Mouse (Mus musculus) CH12.LX (cell line): ENCODE measurements around the gene Rnase11. TPM values are rescaled to one million over a fixed set of nuclear protein-coding genes. Genes with fewer than 3 reads are reported as not detected.

Experiments
- DNase-seq: peaks from one replicate; pipeline ENCODE4 v3.0.0-alpha.2; 2013; ENCODE audit errors: extremely low read depth
- H3K27ac ChIP-seq: 2 replicates; pipeline ENCODE4 v1.5.1; 2012; ENCODE audit warnings: low read depth, mild to moderate bottlenecking, control low read depth, moderate library complexity; ENCODE audit not compliant: insufficient read depth
- H3K27me3 ChIP-seq: replicated peaks from 2 replicates; pipeline ENCODE3; 2012; ENCODE audit warnings: inconsistent platforms
- H3K36me3 ChIP-seq, 2 experiments: replicated peaks in 1 of 2; 2 replicates each; pipeline versions ENCODE3 to v1.6.1; 2012; ENCODE audit warnings: inconsistent platforms in 1 of 2, low read length in 1 of 2, mild to moderate bottlenecking in 1 of 2, mixed read lengths in 1 of 2, moderate library complexity in 1 of 2; ENCODE audit not compliant: control insufficient read depth in 1 of 2, insufficient read depth in 1 of 2
- H3K4me1 ChIP-seq, 2 experiments: 2 replicates each; pipeline ENCODE4 v1.6.1; 2012; ENCODE audit warnings: inconsistent platforms in 1 of 2, moderate library complexity in 1 of 2; ENCODE audit not compliant: insufficient read depth in 2 of 2, control insufficient read depth in 1 of 2
- H3K4me2 ChIP-seq: 2 replicates; pipeline ENCODE4 v1.6.1; 2012; ENCODE audit warnings: low read depth, mild to moderate bottlenecking, control low read depth; ENCODE audit not compliant: poor library complexity, insufficient read depth, severe bottlenecking
- H3K4me3 ChIP-seq, 3 experiments: fragments of 150-350 bp in 1 of 3; sonication (generic) in 1 of 3; replicated peaks in 1 of 3; 2 replicates each; pipeline versions ENCODE3 to v1.5.1; 2011 to 2012; ENCODE audit warnings: low read depth in 2 of 3, low read length in 2 of 3, mild to moderate bottlenecking in 2 of 3, moderate library complexity in 2 of 3, control low read depth in 1 of 3, improper control_type of control experiment in 1 of 3, inconsistent platforms in 1 of 3, mixed read lengths in 1 of 3; ENCODE audit not compliant: poor library complexity in 1 of 3
- H3K79me2 ChIP-seq: replicated peaks from 2 replicates; pipeline ENCODE4 v1.6.1; 2012; ENCODE audit warnings: mild to moderate bottlenecking, moderate library complexity; ENCODE audit not compliant: control insufficient read depth, poor library complexity, insufficient read depth, severe bottlenecking; ENCODE audit errors: extremely low read depth
- H3K9ac ChIP-seq: 2 replicates; pipeline ENCODE4 v1.6.1; 2012; ENCODE audit warnings: low read depth, mild to moderate bottlenecking, control low read depth, moderate library complexity; ENCODE audit not compliant: insufficient read depth
- H3K9me3 ChIP-seq: replicated peaks from 2 replicates; pipeline ENCODE3; 2012; ENCODE audit warnings: low read length, inconsistent platforms, mixed read lengths
- CHD1 ChIP-seq: IDR thresholded peaks from 2 replicates; pipeline ENCODE4 v1.6.1; 2012; ENCODE audit warnings: low read depth, low read length, improper control_type of control experiment, inconsistent platforms
- CHD2 ChIP-seq: IDR thresholded peaks from 2 replicates; pipeline ENCODE4 v1.6.1; 2011; ENCODE audit warnings: low read length, improper control_type of control experiment
- CTCF ChIP-seq, 2 experiments: IDR thresholded peaks in 1 of 2; conservative IDR thresholded peaks in 1 of 2; 2 replicates each; pipeline ENCODE4 v1.5.1; 2011 to 2012; ENCODE audit warnings: low read depth in 2 of 2, low read length in 2 of 2, improper control_type of control experiment in 1 of 2, inconsistent platforms in 1 of 2, mild to moderate bottlenecking in 1 of 2, moderate library complexity in 1 of 2
- EP300 ChIP-seq: IDR thresholded peaks from 2 replicates; pipeline ENCODE4 v1.6.1; 2011; ENCODE audit warnings: low read length, improper control_type of control experiment
- IRF4 ChIP-seq: IDR thresholded peaks from 2 replicates; pipeline ENCODE4 v1.6.1; 2014; ENCODE audit warnings: low read depth, mild to moderate bottlenecking, inconsistent platforms, low read length, improper control_type of control experiment
- MAZ ChIP-seq: IDR thresholded peaks from 2 replicates; pipeline ENCODE4 v1.6.1; 2012; ENCODE audit warnings: low read depth, mild to moderate bottlenecking, inconsistent platforms, low read length, improper control_type of control experiment, moderate library complexity
- MYC ChIP-seq: IDR thresholded peaks from 2 replicates; pipeline ENCODE4 v1.6.1; 2011; ENCODE audit warnings: low read depth, mild to moderate bottlenecking, improper control_type of control experiment, low read length
- NRF1 ChIP-seq: IDR thresholded peaks from 2 replicates; pipeline ENCODE4 v1.6.1; 2014; ENCODE audit warnings: low read depth, mild to moderate bottlenecking, inconsistent platforms, low read length, improper control_type of control experiment, moderate library complexity
- PAX5 ChIP-seq: IDR thresholded peaks from 2 replicates; pipeline ENCODE4 v1.6.1; 2012; ENCODE audit warnings: low read length, inconsistent platforms, mixed read lengths
- POLR2AphosphoS2 ChIP-seq: IDR thresholded peaks from 2 replicates; pipeline ENCODE4 v1.6.1; 2011; ENCODE audit warnings: low read depth, low read length, improper control_type of control experiment
- RAD21 ChIP-seq: IDR thresholded peaks from 2 replicates; pipeline ENCODE4 v1.6.1; 2011; ENCODE audit warnings: low read depth, mild to moderate bottlenecking, low read length, improper control_type of control experiment, moderate library complexity
- TCF12 ChIP-seq: IDR thresholded peaks from 2 replicates; pipeline ENCODE4 v1.6.1; 2014; ENCODE audit warnings: low read depth, mild to moderate bottlenecking, inconsistent platforms, low read length, improper control_type of control experiment
- UBTF ChIP-seq: IDR thresholded peaks from 2 replicates; pipeline ENCODE4 v1.6.1; 2012; ENCODE audit warnings: low read depth, mild to moderate bottlenecking, inconsistent platforms, low read length, improper control_type of control experiment, moderate library complexity
- ZKSCAN1 ChIP-seq: IDR thresholded peaks from 2 replicates; pipeline ENCODE4 v1.6.1; 2012; ENCODE audit warnings: low read depth, inconsistent platforms, low read length, improper control_type of control experiment, borderline replicate concordance
- dilution Hi-C: fragments of 300-500 bp; cut with MboI; formaldehyde crosslinking; loops from 2 replicates; pipeline ENCODE4 v1.14.3; 2020; ENCODE audit warnings: low sequenced_read_pairs; ENCODE audit not compliant: extremely low pct_unique_long_range_greater_than_20kb, extremely low pct_ligation_motif_present
- in situ Hi-C: fragments of 300-500 bp; cut with MboI; formaldehyde crosslinking; loops from 3 replicates; pipeline ENCODE4 v1.14.3; 2019; ENCODE audit warnings: low sequenced_read_pairs, low pct_ligation_motif_present, low pct_unique_long_range_greater_than_20kb, mixed read lengths
- polyA plus RNA-seq: library from polyadenylated mRNA; unstranded; fragments of >175 nt; gene quantifications from 2 replicates; pipeline ENCODE4 v1.2.1, GENCODE M21; 2012; ENCODE audit warnings: low read depth; ENCODE audit not compliant: insufficient read length
- total RNA-seq, 2 experiments: library from RNA; depleted of rRNA; stranded (reverse); fragments of 300-350 nt in 1 of 2; fragments of >200 nt in 1 of 2; gene quantifications; 2 replicates each; pipeline ENCODE4 v1.2.3; 2012 to 2014

The Rnase11 gene
- total and polyA plus RNA-seq, 3 experiments = not detected

DNA sequence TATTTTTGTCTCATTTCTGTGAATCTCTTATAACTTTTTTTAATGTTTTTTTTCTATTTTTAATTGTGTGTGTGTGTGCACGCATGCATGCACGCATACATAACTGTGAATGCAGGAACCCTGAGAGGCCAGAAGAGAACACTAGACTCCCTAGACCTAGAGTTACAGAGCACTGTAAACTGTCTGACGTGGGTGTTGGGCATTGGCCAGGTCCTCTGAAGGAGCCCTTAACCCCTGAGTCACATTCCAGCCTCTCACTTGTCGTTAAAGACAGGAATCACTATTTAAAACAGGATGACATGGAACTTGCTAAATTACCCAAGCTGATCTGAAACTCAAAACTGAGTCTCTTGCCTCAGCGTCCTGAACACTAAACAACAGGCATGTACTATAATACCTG is 2.0 kb upstream of the Rnase11 start:
- no peak overlapping the region for H3K27ac ChIP-seq
- TF ChIP-seq POLR2AphosphoS2 (no peak), EP300 (no peak), UBTF (no peak), CTCF (conservative IDR thresholded peaks at IDR 0.05 in 1 of 2, IDR thresholded peaks at IDR 0.05 in 1 of 2; ENCODE audit: low read depth in 2 of 2, low read length in 2 of 2) (no peak)
- TF ChIP-seq, all 38 proteins: peak for 0
- H3K36me3 ChIP-seq = no peaks in the 10 kb centered on the region
- no peaks in the 10 kb centered on the region for H3K9me3 ChIP-seq
- no peak for DNase-seq
- no peaks in the 10 kb centered on the region for H3K27me3 ChIP-seq
- no peak overlapping the region for H3K4me3 ChIP-seq
- H3K4me1 ChIP-seq = peaks cover 7 to 18% of the 10 kb centered on the region in 2 experiments
- H3K9ac ChIP-seq = no peak overlapping the region
- in situ Hi-C loops (no loop called here), dilution Hi-C loops (no loop called here)
- H3K79me2 ChIP-seq = no peaks in the 10 kb centered on the region
- no peak overlapping the region for H3K4me2 ChIP-seq

DNA sequence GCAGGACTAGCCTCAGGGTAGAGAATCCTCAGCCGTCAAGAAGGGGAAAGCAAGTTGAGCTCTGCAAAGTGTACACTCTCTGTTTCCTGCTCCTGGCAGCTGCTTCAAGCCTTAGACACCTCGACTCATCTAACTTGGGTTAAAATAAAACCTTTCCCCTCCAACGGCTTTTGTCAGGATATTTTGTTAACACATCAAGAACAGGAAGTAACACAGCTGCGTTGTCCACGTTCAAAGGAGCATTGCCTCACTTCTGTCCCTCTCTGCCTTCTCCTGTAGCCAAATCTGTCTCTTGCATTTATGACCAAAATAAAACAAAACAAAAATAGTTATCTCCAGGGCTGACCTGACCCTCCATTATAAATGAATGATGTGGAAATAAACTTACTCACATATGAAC is 2.1 kb downstream of the Rnase11 start:
- Histone ChIP-seq H3K9me3 (no peaks in the 10 kb centered on the region), H3K4me3 (no peak overlapping the region), H3K27ac (no peak overlapping the region), H3K4me2 (no peak overlapping the region), H3K79me2 (no peaks in the 10 kb centered on the region), H3K27me3 (no peaks in the 10 kb centered on the region)
- no peak for DNase-seq
- in situ Hi-C loops = no loop called here
- TF ChIP-seq NRF1 (no peak), CHD1 (no peak), PAX5 (no peak), IRF4 (no peak), MYC (no peak), RAD21 (no peak), TCF12 (no peak), CHD2 (no peak), MAZ (no peak), EP300 (no peak), ZKSCAN1 (no peak)
- TF ChIP-seq, all 38 proteins: peak for 0
- Histone ChIP-seq H3K9ac (no peak overlapping the region), H3K36me3 (no peaks in the 10 kb centered on the region), H3K4me1 (peaks cover 7 to 24% of the 10 kb centered on the region in 2 experiments)
- dilution Hi-C loops = no loop called here

DNA sequence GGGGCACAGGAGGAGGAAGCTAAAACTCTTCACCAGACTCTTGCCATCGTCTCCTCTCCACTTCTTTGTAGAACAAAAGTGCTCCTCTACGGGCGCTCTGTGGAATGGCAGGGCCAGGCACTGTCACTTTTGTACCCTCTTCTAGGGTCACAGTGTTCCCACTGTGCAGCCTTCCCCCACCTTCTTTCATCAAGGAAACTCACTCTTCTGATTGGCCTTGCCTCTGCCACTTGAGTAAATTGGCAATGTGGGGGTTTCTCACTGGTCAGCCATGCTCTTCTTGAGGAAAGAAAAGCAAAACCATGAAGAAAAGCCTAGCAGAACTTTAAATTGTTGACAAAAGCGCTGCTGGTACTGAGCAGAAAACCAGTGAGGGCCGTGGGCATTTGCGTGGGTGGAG is 8.2 kb downstream of the Rnase11 start, which contains the start of gene Rnase9:
Gene Rnase9 (minus strand): TSS at position 101 of the 400 bp plus-strand sequence.
- DNase-seq = no peak
- in situ Hi-C loops (no loop called here), dilution Hi-C loops (no loop called here)
- Histone ChIP-seq H3K9me3 (no peaks in the 10 kb centered on the region), H3K4me2 (no peak within 1 kb of the TSS), H3K4me1 (peaks cover 0 to 7% of the 10 kb centered on the region in 2 experiments; a peak in 2 of 4 replicates), H3K27ac (no peak within 1 kb of the TSS), H3K27me3 (no peaks in the 10 kb centered on the region), H3K79me2 (no peaks in the 10 kb centered on the region), H3K4me3 (no peak within 1 kb of the TSS), H3K9ac (no peak within 1 kb of the TSS), H3K36me3 (no peaks in the 10 kb centered on the region)
- TF ChIP-seq CTCF (conservative IDR thresholded peaks at IDR 0.05 in 1 of 2, IDR thresholded peaks at IDR 0.05 in 1 of 2; ENCODE audit: low read depth in 2 of 2, low read length in 2 of 2) (0 out of 4 replicates have a peak, but pooled peaks of 1 of the 2 experiments have one; percentile 6), CHD1 (no peak)
